Mouse (Mus musculus) embryonic fibroblast, embryonic 13.5 days (primary cell): ENCODE measurements at regions not wholly inside any gene's neighbourhood (a gene's known extent, or its start where the extent isn't known, plus 50 kb on each side); places are given as distances from the start of the nearest gene placed in this dataset.

Experiments used
- CTCF ChIP-seq: IDR thresholded peaks from 2 replicates; pipeline ENCODE4 v1.5.1; 2011; ENCODE audit warnings: mild to moderate bottlenecking, control low read depth, low read length, moderate library complexity, borderline replicate concordance; ENCODE audit not compliant: insufficient read depth
- POLR2A ChIP-seq: IDR thresholded peaks from 2 replicates; pipeline ENCODE4 v1.6.1; 2011; ENCODE audit warnings: low read depth, mild to moderate bottlenecking, control low read depth, low read length, moderate library complexity

GRCm38 (mm10) chr13:43935284-43935683 is 150.7 kb downstream of the Cd83 start:
- TF ChIP-seq CTCF (no peak), POLR2A (no peak)
